Mouse (Mus musculus) megakaryocyte-erythroid progenitor cell, adult 5-6 weeks (primary cell): Measurements from ENCODE around the gene Dmrta2. TPM values are rescaled to one million over a fixed set of nuclear protein-coding genes. Genes with fewer than 3 reads are reported as not detected.

Source experiments
- ATAC-seq: replicated peaks from 2 replicates; pipeline ENCODE4 v1.8.0; 2016; ENCODE audit warnings: mild to moderate bottlenecking, inconsistent platforms; ENCODE audit not compliant: severe bottlenecking, poor library complexity, low FRiP score, low TSS enrichment
- total RNA-seq, 2 experiments: library from RNA; stranded (forward) in 1 of 2; stranded (reverse) in 1 of 2; fragments of 200-1000, 215-1000 nt in 1 of 2; fragments of >200 nt in 1 of 2; fragmentation: Nextera tagmentation in 1 of 2; gene quantifications; 2 replicates each; pipeline ENCODE4 v1.2.3; 2014 to 2017

The Dmrta2 gene
- total RNA-seq, 2 experiments from 2014 or later: not detected

DNA sequence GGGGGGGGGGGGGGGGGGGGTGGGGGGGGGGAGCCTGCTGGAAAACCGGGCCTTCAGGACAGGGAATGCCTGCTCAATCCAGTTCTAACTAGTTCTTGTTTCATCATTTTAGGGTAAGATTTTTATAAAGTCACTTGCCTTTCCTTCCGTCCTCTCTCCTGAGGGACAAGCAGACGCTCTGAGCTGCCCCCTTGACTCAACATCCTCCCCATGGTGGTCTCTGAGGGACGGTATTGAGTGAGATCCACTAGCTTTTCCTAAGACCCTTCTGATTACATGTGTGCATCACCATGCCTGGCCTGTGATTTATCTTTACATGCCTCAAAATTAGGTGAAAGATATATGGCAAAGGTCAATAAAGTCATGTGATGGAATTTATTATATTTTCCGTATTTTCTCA is 10.6 kb downstream of the Dmrta2 start:
- ATAC-seq: no peak

DNA sequence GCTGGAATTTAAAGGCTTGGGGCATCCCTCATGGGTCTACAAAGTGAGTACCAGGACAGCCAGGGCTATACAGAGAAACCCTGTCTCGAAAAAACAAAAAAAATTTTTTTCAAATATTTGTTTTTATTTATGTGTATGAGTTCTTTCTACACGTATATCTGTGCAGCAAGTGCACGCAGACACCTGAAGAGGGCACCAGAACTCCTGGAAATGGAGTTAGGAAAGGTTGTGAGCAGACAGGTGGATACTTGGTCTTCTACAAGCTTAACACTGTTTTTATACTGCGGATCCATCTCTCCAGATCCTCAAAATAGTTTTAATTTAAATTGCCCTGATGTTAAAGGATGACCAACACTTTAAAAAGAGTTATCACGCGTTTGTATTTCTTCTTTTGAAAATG is 11.4 kb downstream of the Dmrta2 start:
- ATAC-seq: no peak

DNA sequence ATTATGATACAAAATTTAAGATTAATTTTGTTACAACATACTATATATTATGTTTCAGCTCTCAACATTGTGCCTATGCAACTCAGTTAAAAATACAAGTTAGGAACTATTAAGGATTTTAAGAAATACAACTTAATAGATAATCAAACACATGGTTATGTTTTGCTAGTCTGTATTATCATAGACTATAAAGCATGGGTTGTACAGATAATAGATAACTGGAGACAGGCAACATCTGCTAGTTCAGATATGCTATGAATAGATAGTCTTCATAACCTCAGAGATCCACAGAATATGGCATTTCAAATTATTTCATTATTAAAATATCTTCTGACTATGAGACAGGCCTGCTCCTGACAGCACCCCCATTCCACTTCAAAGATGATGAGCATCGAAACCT is 28.2 kb downstream of the Dmrta2 start:
- no peak for ATAC-seq

DNA sequence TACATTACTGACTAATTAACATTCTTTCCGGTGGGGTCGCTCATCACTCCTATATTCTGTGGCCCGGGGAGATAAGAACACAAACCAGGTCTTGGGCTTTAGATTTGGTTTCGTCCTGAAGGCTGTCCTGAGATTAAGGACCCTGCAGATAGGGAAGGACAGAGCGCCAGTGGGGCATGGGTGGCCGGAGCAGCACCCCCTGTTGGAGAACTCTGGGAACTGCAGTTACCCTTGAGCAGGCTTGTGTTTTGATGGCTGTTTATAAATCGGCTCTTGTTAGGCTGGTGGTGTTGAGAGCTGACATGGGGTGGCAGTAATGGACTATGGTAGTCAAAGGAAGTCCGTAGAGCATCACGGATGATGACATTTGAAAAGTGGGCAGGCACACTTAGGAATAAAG is 41.3 kb downstream of the Dmrta2 start:
- peak; percentile 40; the same call in 1 of the 2 replicates for ATAC-seq

DNA sequence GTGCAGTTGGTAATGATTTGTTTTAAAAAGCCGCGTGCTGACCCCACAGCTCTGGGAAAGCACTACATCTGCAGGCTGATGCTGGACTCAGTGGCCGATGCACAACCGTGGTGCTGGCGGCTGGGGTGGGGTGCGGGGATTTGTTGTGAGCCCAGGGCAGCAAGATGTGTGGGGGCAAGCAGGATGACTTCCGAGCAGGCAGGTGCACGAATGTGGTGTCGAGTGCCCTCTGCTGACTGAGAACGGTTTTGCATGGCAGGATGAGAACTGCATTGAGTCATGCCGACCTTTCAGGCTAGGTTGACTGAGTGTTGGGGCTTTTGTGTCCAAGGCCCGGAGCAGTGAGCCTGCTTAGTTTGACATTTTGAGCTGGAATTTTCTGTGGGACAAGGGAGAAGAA is 42.4 kb downstream of the Dmrta2 start:
- peak; percentile 76 for ATAC-seq

DNA sequence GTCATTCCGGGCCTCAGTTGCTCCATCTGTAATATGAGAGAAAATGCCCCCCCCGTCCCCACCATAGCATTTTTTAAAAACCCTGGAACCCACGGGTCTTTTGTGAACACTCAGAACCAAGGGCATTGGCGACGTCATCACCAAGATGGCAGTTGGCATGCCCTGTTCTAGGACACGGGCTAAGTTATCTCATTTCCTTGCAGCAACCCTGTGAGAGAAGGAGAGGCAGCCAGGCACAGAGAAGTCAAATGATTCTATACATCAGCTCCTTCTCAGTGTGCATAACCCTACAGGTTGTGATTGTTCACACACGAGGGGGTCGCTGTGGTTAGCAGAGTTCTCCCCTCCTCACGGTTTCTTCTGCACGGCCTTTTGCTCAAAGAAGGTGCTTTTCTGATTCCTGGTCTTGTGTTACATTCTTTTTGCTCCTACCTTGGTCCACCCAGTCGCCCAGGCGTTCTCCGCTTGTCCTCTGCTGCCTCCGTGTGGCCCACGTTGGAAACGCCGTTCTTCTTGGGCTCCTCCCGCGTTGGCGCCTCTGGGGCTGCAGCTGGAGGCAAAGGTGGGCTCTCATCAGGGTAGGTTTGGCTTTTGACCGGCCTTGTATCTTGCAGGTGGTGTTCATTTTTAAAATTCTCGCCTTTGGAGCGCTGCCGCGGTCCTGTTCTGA is 44.2 kb downstream of the Dmrta2 start:
- ATAC-seq: peak; percentile 81

DNA sequence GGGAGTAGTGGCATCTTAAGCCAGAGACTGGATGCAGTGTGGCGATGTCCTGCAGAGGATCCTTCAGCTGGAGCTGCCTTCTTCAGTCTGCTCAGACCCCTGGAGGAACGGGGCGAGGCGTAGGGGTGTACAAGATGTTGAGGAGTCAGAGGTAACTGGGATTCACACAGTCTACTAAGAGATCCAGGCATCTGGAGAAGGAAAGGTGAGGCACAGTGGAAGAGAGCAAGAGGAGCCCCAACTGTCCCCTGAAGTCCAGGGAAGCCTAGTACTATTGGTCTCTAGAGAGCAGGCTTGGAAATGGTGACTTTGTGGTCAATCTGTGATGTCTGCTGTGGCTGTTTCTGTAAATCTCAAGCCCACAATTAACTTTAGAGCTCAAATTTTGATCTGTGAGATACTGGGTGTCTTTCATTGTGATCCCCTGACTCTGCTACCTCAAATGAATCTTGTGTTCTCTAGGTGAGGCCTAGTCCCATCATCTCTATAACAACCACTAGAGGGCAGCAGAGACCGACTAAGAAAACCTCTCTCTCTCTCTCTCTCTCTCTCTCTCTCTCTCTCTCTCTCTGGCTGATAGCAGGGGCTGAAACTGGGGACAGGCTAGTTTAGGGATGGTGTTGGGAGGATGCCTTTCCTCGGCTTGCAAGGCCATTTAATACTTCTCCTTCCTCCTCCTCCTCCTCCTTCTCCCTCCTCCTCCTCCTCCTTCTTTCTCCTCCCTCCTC is 50.8 kb downstream of the Dmrta2 start:
- ATAC-seq: peak; percentile 80

DNA sequence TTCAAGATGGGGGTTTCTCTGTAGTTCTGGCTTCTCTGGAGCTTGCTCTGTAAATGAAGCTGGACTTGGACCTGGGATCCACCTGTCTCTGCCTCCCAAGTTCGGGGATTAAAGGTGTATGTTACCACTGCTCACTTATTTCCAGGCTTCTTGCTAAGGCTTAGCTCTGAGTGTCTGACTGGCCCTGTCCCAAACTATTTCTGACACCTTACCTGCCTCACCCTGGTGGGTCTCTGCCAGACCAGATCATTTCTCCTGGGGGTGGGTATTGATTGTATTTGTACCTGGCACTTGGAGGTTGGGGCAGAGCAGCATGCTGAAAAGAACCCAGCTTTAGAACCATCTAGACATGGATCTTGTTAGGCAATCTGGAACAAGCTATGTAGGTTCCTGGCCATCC is 51.6 kb downstream of the Dmrta2 start:
- no peak for ATAC-seq
